Mouse (Mus musculus): Measurements from ENCODE around the gene Mansc1. TPM values are rescaled to one million over a fixed set of nuclear protein-coding genes. Genes with fewer than 3 reads are reported as not detected.

The Mansc1 gene
- polyA plus RNA-seq, 1 experiment from 2014 or later = 1.2 TPM

Other genes starting within 250 kb of the Mansc1 start
- gene Bcl2l14, start 236.2 kb downstream of the Mansc1 start, polyA plus RNA-seq (2016; fragmentation: Nextera tagmentation; extraction: Ambion mirVana) = 0.09 TPM in 1 of 2 replicates, not detected in the other
- 29.0 and 29.7 TPM in 2 replicates for gene Lrp6, start 65.5 kb downstream of the Mansc1 start, polyA plus RNA-seq (2016; fragmentation: Nextera tagmentation; extraction: Ambion mirVana)
- gene Borcs5, start 7.0 kb upstream of the Mansc1 start, polyA plus RNA-seq (2016; fragmentation: Nextera tagmentation; extraction: Ambion mirVana) = 38.6 and 44.8 TPM in 2 replicates
- 11.0 and 11.5 TPM in 2 replicates for gene Dusp16, start 160.1 kb upstream of the Mansc1 start, polyA plus RNA-seq (2016; fragmentation: Nextera tagmentation; extraction: Ambion mirVana)
- 2.8 and 3.1 TPM in 2 replicates for gene Crebl2, start 197.7 kb upstream of the Mansc1 start, polyA plus RNA-seq (2016; fragmentation: Nextera tagmentation; extraction: Ambion mirVana)